Mouse (Mus musculus) hindbrain, embryonic 15.5 days (tissue): ENCODE results near the gene Cog7. TPM values are rescaled to one million over a fixed set of nuclear protein-coding genes. Genes with fewer than 3 reads are reported as not detected.

ENCODE experiments used
- ATAC-seq: fragments of 200-750 bp; cut with Nextera tagmentation; 2 replicates; pipeline ENCODE4 v1.8.0; 2017; ENCODE audit warnings: low read depth, moderate number of reproducible peaks, moderate TSS enrichment; ENCODE audit not compliant: low FRiP score
- H3K27ac ChIP-seq: fragments of 300-500 bp; sonication (generic); replicated peaks from 2 replicates; pipeline ENCODE4 v1.5.1; 2015; ENCODE audit warnings: mild to moderate bottlenecking, inconsistent platforms
- H3K27me3 ChIP-seq: fragments of 300-500 bp; sonication (generic); 2 replicates; pipeline ENCODE4 v1.6.1; 2015; ENCODE audit warnings: control low read depth, inconsistent platforms
- H3K36me3 ChIP-seq: fragments of 300-500 bp; sonication (generic); 2 replicates; pipeline ENCODE4 v1.6.1; 2015; ENCODE audit warnings: control low read depth, inconsistent platforms
- H3K4me1 ChIP-seq: fragments of 300-500 bp; sonication (generic); replicated peaks from 2 replicates; pipeline ENCODE4 v1.6.1; 2015; ENCODE audit warnings: control low read depth, inconsistent platforms
- H3K4me2 ChIP-seq: fragments of 300-500 bp; sonication (generic); 2 replicates; pipeline ENCODE4 v1.6.1; 2015; ENCODE audit warnings: moderate library complexity, mild to moderate bottlenecking, inconsistent platforms
- H3K4me3 ChIP-seq: fragments of 300-500 bp; sonication (generic); 2 replicates; pipeline ENCODE4 v1.5.1; 2015; ENCODE audit warnings: mild to moderate bottlenecking, inconsistent platforms
- H3K9ac ChIP-seq: fragments of 300-500 bp; sonication (generic); 2 replicates; pipeline ENCODE4 v1.6.1; 2015; ENCODE audit warnings: inconsistent platforms
- H3K9me3 ChIP-seq: fragments of 300-500 bp; sonication (generic); 2 replicates; pipeline ENCODE4 v1.6.1; 2016; ENCODE audit warnings: control low read depth, inconsistent platforms
- WGBS: fragments of 180-500 bp; shearing (Covaris S2); methylation state at CpG from one replicate; pipeline ENCODE4 v1.1.7; 2015; 5-methylcytosine and 5-hydroxymethylcytosine counted together
- polyA plus RNA-seq: library from polyadenylated mRNA; unstranded; fragments of >200 nt; fragmentation: Nextera tagmentation; extraction: Ambion mirVana; gene quantifications from 2 replicates; pipeline ENCODE4 v1.2.1, GENCODE M21; 2015

Cog7 gene
- polyA plus RNA-seq, 1 experiment from 2014 or later, result 29.8 TPM

- Histone ChIP-seq H3K4me1 (peaks cover 5% of the 10 kb centered on the region), H3K4me2 (no peak overlapping the region), H3K36me3 (peaks cover 6% of the 10 kb centered on the region; the same call in 1 of the 2 replicates), H3K9me3 (no peaks in the 10 kb centered on the region), H3K9ac (no peak overlapping the region), H3K27me3 (no peaks in the 10 kb centered on the region), H3K27ac (no peak overlapping the region), H3K4me3 (no peak overlapping the region)
- 36% methylated on average over 7 of the region's 7 CpGs for WGBS
- no peak for ATAC-seq
Measured at GRCm38 (mm10) chr7:121931246-121931645, 50.3 kb downstream of the Cog7 start.

- Histone ChIP-seq H3K4me1 (no peaks in the 10 kb centered on the region), H3K27me3 (no peaks in the 10 kb centered on the region), H3K9me3 (no peaks in the 10 kb centered on the region), H3K27ac (no peak overlapping the region), H3K4me3 (no peak overlapping the region), H3K36me3 (peaks cover 6% of the 10 kb centered on the region; the same call in 1 of the 2 replicates), H3K4me2 (no peak overlapping the region), H3K9ac (no peak overlapping the region)
- 86% methylated on average over 2 of the region's 2 CpGs for WGBS
- no peak for ATAC-seq
Measured at GRCm38 (mm10) chr7:121927882-121928281, 53.6 kb downstream of the Cog7 start.

GRCm38 (mm10) chr7:121924361-121924760 lies 57.1 kb downstream of the Cog7 start:
- H3K27ac ChIP-seq, result no peak overlapping the region
- peaks cover 4% of the 10 kb centered on the region; the same call in 1 of the 2 replicates for H3K36me3 ChIP-seq
- no peak overlapping the region for H3K4me2 ChIP-seq
- 94% methylated on average over 7 of the region's 7 CpGs for WGBS
- H3K27me3 ChIP-seq, result no peaks in the 10 kb centered on the region
- H3K4me3 ChIP-seq, result no peak overlapping the region
- ATAC-seq, result no peak
- H3K9ac ChIP-seq, result no peak overlapping the region
- H3K9me3 ChIP-seq, result no peaks in the 10 kb centered on the region
- no peaks in the 10 kb centered on the region for H3K4me1 ChIP-seq

GRCm38 (mm10) chr7:121913944-121914343 lies 67.6 kb downstream of the Cog7 start:
- H3K36me3 ChIP-seq, result no peaks in the 10 kb centered on the region
- no peaks in the 10 kb centered on the region for H3K27me3 ChIP-seq
- H3K9ac ChIP-seq, result no peak overlapping the region
- no peak overlapping the region for H3K4me3 ChIP-seq
- 87% methylated on average over 6 of the region's 6 CpGs for WGBS
- no peak for ATAC-seq
- no peak overlapping the region for H3K4me2 ChIP-seq
- H3K9me3 ChIP-seq, result no peaks in the 10 kb centered on the region
- no peak overlapping the region for H3K27ac ChIP-seq
- no peaks in the 10 kb centered on the region for H3K4me1 ChIP-seq

GRCm38 (mm10) chr7:121912250-121912649 lies 69.3 kb downstream of the Cog7 start:
- no peaks in the 10 kb centered on the region for H3K9me3 ChIP-seq

GRCm38 (mm10) chr7:121906879-121907278 lies 74.6 kb downstream of the Cog7 start:
- no peaks in the 10 kb centered on the region for H3K9me3 ChIP-seq
- 83% methylated on average over 4 of the region's 4 CpGs for WGBS
- no peak overlapping the region for H3K4me3 ChIP-seq
- no peak overlapping the region for H3K9ac ChIP-seq
- H3K27me3 ChIP-seq, result no peaks in the 10 kb centered on the region
- H3K27ac ChIP-seq, result no peak overlapping the region
- no peak overlapping the region for H3K4me2 ChIP-seq
- no peaks in the 10 kb centered on the region for H3K36me3 ChIP-seq
- ATAC-seq, result no peak
- no peaks in the 10 kb centered on the region for H3K4me1 ChIP-seq

More at GRCm38 (mm10) chr7:121912250-121912649, 69.3 kb downstream of the Cog7 start:
- ATAC-seq, result no peak
- WGBS, result 79% methylated on average over 8 of the region's 8 CpGs
- Histone ChIP-seq H3K9ac (no peak overlapping the region), H3K36me3 (no peaks in the 10 kb centered on the region), H3K4me3 (no peak overlapping the region), H3K27me3 (no peaks in the 10 kb centered on the region), H3K4me1 (no peaks in the 10 kb centered on the region), H3K27ac (no peak overlapping the region), H3K4me2 (no peak overlapping the region)

- H3K9me3 ChIP-seq, result no peaks in the 10 kb centered on the region
- H3K4me1 ChIP-seq, result 0 out of 2 replicates have a peak, but pooled peaks cover 5% of the 10 kb centered on the region
- H3K4me3 ChIP-seq, result no peak overlapping the region
- no peak overlapping the region for H3K27ac ChIP-seq
- 75% methylated on average over 8 of the region's 8 CpGs for WGBS
- H3K27me3 ChIP-seq, result no peaks in the 10 kb centered on the region
- ATAC-seq, result 0 out of 2 replicates have a peak, but pooled peaks have one; percentile 19
- H3K36me3 ChIP-seq, result no peaks in the 10 kb centered on the region
- no peak overlapping the region for H3K4me2 ChIP-seq
- H3K9ac ChIP-seq, result no peak overlapping the region
Measured at GRCm38 (mm10) chr7:121902757-121903411, 78.6 kb downstream of the Cog7 start.

- Histone ChIP-seq H3K36me3 (no peaks in the 10 kb centered on the region), H3K27ac (no peak overlapping the region), H3K4me3 (no peak overlapping the region), H3K4me1 (0 out of 2 replicates have a peak, but pooled peaks cover 5% of the 10 kb centered on the region), H3K27me3 (no peaks in the 10 kb centered on the region), H3K9ac (no peak overlapping the region), H3K9me3 (no peaks in the 10 kb centered on the region), H3K4me2 (peak overlapping the region; percentile 31; the same call in 1 of the 2 replicates)
- 7% methylated on average over 7 of the region's 7 CpGs for WGBS
- ATAC-seq, result no peak
Measured at GRCm38 (mm10) chr7:121899940-121900339, 81.6 kb downstream of the Cog7 start.

- WGBS, result 9% methylated on average over 14 of the region's 14 CpGs
- no peaks in the 10 kb centered on the region for H3K36me3 ChIP-seq
- H3K9ac ChIP-seq, result no peak overlapping the region
Measured at GRCm38 (mm10) chr7:121899311-121899710, 82.2 kb downstream of the Cog7 start.

GRCm38 (mm10) chr7:121896689-121897088 lies 84.8 kb downstream of the Cog7 start:
- H3K36me3 ChIP-seq, result no peaks in the 10 kb centered on the region
- no peak overlapping the region for H3K4me3 ChIP-seq

More at GRCm38 (mm10) chr7:121899311-121899710, 82.2 kb downstream of the Cog7 start:
- Histone ChIP-seq H3K4me2 (peak overlapping the region; percentile 31; the same call in 1 of the 2 replicates), H3K27me3 (no peaks in the 10 kb centered on the region), H3K27ac (no peak overlapping the region), H3K4me3 (no peak overlapping the region), H3K4me1 (0 out of 2 replicates have a peak, but pooled peaks cover 5% of the 10 kb centered on the region), H3K9me3 (no peaks in the 10 kb centered on the region)
- ATAC-seq, result no peak

GRCm38 (mm10) chr7:121890636-121891360 lies 90.7 kb downstream of the Cog7 start:
- ATAC-seq, result no peak
- WGBS, result 95% methylated on average over 13 of the region's 13 CpGs

More at GRCm38 (mm10) chr7:121896689-121897088, 84.8 kb downstream of the Cog7 start:
- Histone ChIP-seq H3K9me3 (no peaks in the 10 kb centered on the region), H3K4me1 (0 out of 2 replicates have a peak, but pooled peaks cover 5% of the 10 kb centered on the region), H3K27ac (no peak overlapping the region), H3K27me3 (no peaks in the 10 kb centered on the region), H3K4me2 (no peak overlapping the region), H3K9ac (no peak overlapping the region)
- 42% methylated on average over 6 of the region's 6 CpGs for WGBS
- no peak for ATAC-seq

GRCm38 (mm10) chr7:121880246-121880645 lies 101.3 kb downstream of the Cog7 start:
- H3K4me3 ChIP-seq, result no peak overlapping the region
- H3K9me3 ChIP-seq, result no peaks in the 10 kb centered on the region
- no peaks in the 10 kb centered on the region for H3K36me3 ChIP-seq
- ATAC-seq, result no peak
- H3K4me1 ChIP-seq, result no peaks in the 10 kb centered on the region
- H3K27me3 ChIP-seq, result no peaks in the 10 kb centered on the region
- H3K27ac ChIP-seq, result no peak overlapping the region
- no peak overlapping the region for H3K4me2 ChIP-seq
- 84% methylated on average over 4 of the region's 4 CpGs for WGBS
- H3K9ac ChIP-seq, result no peak overlapping the region

More at GRCm38 (mm10) chr7:121890636-121891360, 90.7 kb downstream of the Cog7 start:
- no peaks in the 10 kb centered on the region for H3K27me3 ChIP-seq
- H3K9me3 ChIP-seq, result no peaks in the 10 kb centered on the region
- no peak overlapping the region for H3K4me3 ChIP-seq
- no peak overlapping the region for H3K27ac ChIP-seq
- no peaks in the 10 kb centered on the region for H3K4me1 ChIP-seq
- no peak overlapping the region for H3K4me2 ChIP-seq
- H3K9ac ChIP-seq, result no peak overlapping the region
- H3K36me3 ChIP-seq, result no peaks in the 10 kb centered on the region
